Mouse (Mus musculus) right cerebral cortex, postnatal 25 days (tissue): Measurements from ENCODE around the gene Uba5.

ENCODE experiments used
- DNase-seq: peaks from one replicate; pipeline ENCODE4 v3.0.0; 2022

The Uba5 gene

GRCm38 (mm10) chr9:104062430-104063243 is at the start of gene Uba5:
Uba5 (minus strand) TSS chr9:104063134.
- peak; percentile 75 for DNase-seq

DNA sequence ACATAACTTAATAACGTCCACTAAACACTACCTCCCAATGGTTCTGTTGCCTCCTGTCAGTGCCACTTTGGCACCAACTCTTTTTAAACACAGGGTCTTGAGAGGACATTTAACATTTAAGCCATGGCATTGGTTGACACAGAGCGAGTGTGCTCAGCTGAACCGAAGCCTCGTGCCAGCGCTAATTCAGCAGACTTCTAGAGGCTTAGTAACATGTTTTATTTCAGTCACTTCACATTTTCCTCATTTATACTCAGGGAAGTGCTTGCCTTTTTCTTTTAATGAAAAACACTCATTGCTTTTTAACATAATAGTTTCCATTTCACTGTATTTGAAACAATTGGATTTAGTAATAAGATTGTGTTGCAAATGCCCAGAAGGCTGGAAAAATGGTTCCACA is 46.2 kb upstream of the Uba5 start:
- no peak for DNase-seq

DNA sequence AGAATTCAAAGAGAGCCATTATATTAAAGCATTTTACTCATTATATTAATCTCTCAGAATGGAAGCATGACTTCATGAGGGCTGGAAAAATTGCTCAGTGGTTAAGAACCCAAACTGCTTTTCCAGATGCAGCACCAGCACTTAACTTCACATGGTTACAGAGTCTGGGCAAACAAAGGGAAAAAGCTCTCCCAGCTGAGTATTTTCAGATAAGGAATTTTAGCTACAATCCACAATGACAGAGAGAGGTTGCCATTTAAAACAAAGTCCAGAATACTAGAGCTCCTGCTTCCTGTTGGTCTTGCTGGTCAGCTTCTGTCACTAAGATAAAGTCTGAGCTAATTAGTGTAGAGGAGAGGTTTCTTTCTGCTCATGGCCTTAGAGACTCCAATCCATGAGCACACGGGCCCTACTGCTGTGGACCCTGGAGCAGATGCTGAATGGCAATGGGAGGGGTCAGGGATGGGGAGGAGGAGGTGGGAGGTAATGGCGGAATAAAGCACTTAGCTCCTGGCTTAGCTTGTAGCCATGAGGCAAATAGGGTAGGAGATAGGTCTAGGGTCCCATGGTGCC is 45.7 kb upstream of the Uba5 start:
- no peak for DNase-seq

DNA sequence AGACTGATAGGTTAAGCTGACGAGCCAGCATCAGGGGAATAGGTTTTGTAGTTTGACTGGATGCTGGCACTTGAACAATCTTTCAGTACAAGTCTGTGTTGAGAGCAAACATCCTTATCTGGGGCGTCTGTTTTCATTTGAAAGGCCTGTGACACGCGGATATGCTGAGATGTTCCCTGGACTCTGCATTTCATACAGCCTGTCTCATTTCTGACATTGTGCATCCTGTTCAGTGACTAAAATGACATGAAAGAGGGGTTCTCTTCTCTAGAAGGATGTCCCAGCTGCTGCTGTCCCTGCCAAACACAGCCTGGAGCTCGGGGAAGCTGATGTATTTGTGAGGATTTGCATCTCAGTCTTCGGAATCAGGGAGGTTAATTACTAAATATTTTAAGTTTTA is 44.5 kb upstream of the Uba5 start:
- DNase-seq = no peak

GRCm38 (mm10) chr9:104106930-104107329 is 44.0 kb upstream of the Uba5 start:
- no peak for DNase-seq

DNA sequence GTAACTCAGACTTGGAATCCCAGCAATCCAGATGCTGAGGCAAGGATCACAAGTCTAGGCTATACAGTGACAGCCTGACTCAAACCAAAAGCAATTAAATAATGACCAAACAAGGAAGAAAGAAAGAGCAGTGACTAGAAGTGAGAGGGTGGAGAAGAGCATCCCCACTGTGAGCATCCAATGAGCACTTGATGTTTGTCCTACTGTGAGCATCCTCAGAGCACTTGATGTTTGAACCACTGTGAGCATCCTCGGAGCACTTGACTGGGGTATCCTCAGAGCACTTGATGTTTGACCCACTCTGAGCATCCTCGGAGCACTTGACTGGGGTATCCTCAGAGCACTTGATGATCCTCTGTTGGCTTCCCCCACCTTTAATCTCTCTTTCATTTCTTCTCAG is 42.1 kb upstream of the Uba5 start:
- no peak for DNase-seq

DNA sequence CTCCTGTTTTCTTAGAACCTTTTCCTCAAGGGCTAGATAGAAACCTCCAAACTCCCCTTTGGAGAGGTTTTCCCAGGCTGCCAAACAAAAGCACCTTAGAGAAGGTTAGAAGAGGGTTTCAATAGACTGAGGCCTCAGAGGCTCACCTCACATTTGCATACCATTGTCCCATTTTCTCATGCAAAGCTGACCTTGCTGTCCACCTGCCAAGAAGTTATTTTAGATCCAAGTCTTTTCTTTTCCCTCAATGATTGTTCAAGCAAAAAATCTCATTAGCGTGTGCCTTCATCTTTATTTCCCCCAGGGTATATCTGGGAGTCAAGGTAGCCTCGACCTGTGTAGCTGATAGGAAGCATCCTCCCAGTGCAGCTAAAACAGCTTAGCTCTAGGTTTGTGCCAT is 40.0 kb upstream of the Uba5 start:
- no peak for DNase-seq

- no peak for DNase-seq
Observed at GRCm38 (mm10) chr9:104102301-104102700, 39.4 kb upstream of the Uba5 start.

GRCm38 (mm10) chr9:104101458-104101857 is 38.5 kb upstream of the Uba5 start:
- no peak for DNase-seq

- no peak for DNase-seq
Observed at GRCm38 (mm10) chr9:104100822-104101221, 37.9 kb upstream of the Uba5 start.

- DNase-seq = no peak
Observed at GRCm38 (mm10) chr9:104099060-104099459, 36.1 kb upstream of the Uba5 start.

GRCm38 (mm10) chr9:104098256-104098655 is 35.3 kb upstream of the Uba5 start:
- no peak for DNase-seq

- DNase-seq = no peak
Observed at GRCm38 (mm10) chr9:104092945-104093344, 30.0 kb upstream of the Uba5 start.

DNA sequence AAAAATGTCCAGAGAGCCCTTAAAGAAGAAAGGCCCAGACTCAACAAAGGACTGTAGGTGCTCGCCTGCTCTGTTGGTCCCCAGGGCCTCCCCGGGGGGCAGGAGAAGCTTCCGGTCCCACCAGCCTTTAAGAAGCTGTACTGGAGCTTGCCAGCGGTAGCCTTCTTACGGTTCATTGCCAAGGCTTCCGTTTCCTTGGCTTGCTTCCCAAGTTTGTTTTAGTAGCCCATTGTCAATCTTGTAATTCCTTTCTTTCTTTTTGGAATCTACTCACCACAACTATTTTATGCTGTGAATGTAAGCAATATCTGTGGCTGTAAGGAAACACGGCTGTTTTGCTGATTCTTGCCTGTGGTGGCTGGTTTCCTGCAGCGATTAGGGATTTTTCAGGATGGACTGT is 25.6 kb upstream of the Uba5 start:
- no peak for DNase-seq

- no peak for DNase-seq
Observed at GRCm38 (mm10) chr9:104085730-104086429, 22.9 kb upstream of the Uba5 start.

GRCm38 (mm10) chr9:104080038-104080437 is 17.1 kb upstream of the Uba5 start:
- no peak for DNase-seq

GRCm38 (mm10) chr9:104079379-104079778 is 16.4 kb upstream of the Uba5 start:
- no peak for DNase-seq

DNA sequence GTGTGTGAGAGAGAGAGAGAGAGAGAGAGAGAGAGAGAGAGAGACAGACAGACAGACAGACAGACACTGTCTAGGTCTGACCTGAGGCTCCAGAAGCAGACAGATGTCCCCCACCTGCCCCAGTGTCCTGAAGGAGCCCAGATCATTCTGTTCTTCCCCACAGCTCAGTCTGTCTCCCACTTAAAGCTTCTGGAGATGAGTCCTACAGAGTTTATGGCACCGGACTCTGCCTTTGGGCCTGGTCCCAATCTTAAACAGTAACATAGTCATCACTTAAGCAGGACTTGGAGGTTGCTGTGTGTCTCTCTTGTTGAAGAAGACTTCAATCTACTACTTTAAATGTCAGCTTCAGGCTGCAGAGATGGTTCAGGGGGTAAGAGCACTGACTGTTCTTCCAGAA is 15.8 kb upstream of the Uba5 start:
- no peak for DNase-seq

DNA sequence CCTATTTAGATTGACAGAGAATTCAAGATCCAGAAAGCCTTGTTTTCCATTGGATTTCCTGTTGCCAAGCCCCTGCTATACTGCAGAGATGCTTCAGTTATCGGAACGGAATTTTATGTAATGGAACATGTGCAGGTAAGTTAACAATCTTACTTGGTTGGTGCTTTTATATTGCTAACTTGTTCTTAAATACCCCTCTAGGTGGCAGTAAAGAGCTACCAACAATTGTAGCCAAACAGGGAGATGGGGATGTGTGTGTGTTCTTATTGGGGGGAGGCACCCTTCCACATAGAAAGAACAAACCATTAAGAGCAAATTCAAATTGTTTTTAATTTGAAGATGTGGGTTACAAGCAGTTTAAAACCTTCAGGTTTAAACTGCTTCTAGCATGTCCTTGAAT is 12.9 kb upstream of the Uba5 start:
- no peak for DNase-seq

DNA sequence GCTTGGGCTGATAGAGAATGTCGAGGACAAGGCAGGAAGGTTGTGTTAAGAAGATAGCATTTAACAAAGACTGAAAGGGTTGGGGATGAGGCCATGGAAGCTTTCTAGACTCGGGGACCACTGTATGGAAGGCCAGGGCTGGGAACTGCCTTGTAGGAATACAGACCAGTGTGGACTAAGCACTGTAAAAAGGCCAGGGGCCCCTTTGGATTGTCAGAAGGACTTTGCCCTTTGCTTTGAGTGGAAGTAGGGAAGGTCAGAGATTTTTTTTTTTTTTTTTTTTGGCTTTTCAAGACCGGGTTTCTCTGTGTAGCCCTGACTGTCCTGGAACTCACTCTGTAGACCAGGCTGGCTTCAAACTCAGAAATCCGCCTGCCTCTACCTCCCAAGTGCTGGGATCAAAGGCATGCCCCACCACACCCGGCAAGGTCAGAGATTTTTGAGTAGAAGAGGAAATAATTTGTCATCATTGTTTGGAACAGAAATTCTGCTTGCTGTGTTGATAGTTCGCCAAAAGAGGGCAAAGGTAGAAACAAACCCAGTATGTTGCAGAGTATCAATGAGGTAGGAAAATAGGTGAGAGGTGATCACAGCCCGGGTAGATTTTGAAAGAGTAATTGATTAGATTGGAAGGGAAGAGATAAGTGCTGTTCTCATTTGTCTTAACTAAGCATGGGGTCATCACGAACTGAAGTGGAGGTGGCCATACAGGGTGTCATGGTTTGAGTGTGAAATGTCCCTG is 8.1 kb upstream of the Uba5 start:
- no peak for DNase-seq

- no peak for DNase-seq
Observed at GRCm38 (mm10) chr9:104070241-104070640, 7.3 kb upstream of the Uba5 start.

DNA sequence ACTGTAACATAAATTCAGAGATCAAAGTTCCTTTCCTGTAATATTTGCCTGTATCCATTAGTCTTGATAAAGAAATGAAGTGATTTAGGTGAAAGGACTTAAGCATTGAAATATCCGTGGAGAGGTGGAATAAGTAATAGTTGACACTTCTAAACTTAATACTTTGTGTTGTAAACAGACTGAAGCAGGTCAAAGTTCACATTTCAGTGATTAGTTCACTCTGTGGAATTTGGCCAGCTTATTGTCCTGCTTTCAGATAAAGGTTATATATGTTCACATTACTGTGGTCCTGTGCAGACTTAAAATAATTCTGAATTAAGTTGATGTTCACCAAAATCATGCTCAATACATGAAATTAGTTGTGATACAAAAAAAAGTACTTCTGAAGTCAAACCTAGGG is 1.6 kb upstream of the Uba5 start:
- DNase-seq = no peak

DNA sequence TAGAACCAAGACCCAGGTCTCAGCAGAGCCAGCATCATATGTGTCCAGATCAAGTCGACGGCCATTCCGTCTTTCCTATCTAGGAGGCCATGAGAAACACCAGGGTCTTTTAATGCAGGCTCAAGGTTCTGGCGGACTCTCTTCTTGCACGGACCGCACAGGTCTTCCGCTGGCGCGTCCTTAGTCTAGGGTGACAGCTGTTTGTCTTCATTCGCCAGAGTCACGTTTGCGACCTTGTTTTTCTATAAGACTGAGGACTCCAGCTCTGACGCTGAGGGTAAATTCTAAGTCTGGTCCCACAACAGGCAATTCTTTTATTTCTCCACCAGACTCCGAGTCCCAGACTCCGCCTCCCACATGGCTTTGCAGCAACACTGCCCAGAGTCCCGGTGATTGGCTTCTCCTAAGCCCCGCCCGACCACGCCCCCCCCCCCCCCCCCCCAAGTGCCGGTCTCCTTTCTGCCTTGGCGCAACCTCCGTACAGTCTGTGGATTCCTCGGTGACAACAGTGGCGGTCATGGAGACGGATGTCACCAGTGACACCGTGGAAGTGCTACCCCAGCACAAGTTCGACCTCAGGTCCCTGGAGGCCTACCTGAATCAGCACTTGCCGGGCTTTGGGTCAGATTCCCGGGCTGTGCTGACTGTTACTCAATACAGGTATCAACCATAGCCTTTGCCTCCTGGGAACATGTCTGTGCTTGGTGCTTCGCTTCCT is 469 bp upstream of the Uba5 start, which contains the start of gene Acad11:
Acad11 (plus strand) TSS at position 134 of the 718 bp plus-strand sequence.
- peak; percentile 87 for DNase-seq
